Mouse (Mus musculus): ENCODE measurements around the gene Xkrx.
A peak's percentile ranks its signal among the peaks of the same experiment; 100 is the strongest.
"Not testable (repeated sequence)": the region's sequence is repeated elsewhere in the genome, so short reads cannot be mapped to it uniquely, and the experiment has no call there.

Xkrx gene

GRCm38 (mm10) chrX:134162043-134162720 lies at the start of gene Xkrx:
Xkrx (minus strand) TSS chrX:134162076.
- DNase-seq (ENCODE audit: low read depth, low spot score), result no peak

GRCm38 (mm10) chrX:134211151-134211642 lies 49.3 kb upstream of the Xkrx start:
- DNase-seq (ENCODE audit: low read depth, low spot score), result no peak

- DNase-seq (ENCODE audit: low read depth, low spot score), result no peak
These were observed 46.6 kb upstream of the Xkrx start for GRCm38 (mm10) chrX:134208491-134208890.

GRCm38 (mm10) chrX:134187201-134187600 lies 25.3 kb upstream of the Xkrx start, which contains the start of gene Arl13a:
Arl13a (plus strand) TSS chrX:134187501.
- not testable (repeated sequence) for DNase-seq (ENCODE audit: low read depth, low spot score)

GRCm38 (mm10) chrX:134174699-134175098 lies 12.8 kb upstream of the Xkrx start:
- no peak for DNase-seq (ENCODE audit: low read depth, low spot score)

- no peak for DNase-seq (ENCODE audit: low read depth, low spot score)
These were observed 8.7 kb upstream of the Xkrx start for GRCm38 (mm10) chrX:134170584-134170983.

GRCm38 (mm10) chrX:134163484-134163883 lies 1.6 kb upstream of the Xkrx start:
- DNase-seq (ENCODE audit: low read depth, low spot score), result no peak

GRCm38 (mm10) chrX:134162826-134163225 lies 950 bp upstream of the Xkrx start:
- no peak for DNase-seq (ENCODE audit: low read depth, low spot score)

- no peak for DNase-seq (ENCODE audit: low read depth, low spot score)
These were observed 1.4 kb downstream of the Xkrx start for GRCm38 (mm10) chrX:134160442-134160841.

- DNase-seq (ENCODE audit: low read depth, low spot score), result no peak
These were observed 3.7 kb downstream of the Xkrx start for GRCm38 (mm10) chrX:134158151-134158550.

GRCm38 (mm10) chrX:134141986-134142385 lies 19.9 kb downstream of the Xkrx start:
- DNase-seq (ENCODE audit: low read depth, low spot score), result no peak

GRCm38 (mm10) chrX:134141551-134141950 lies 20.3 kb downstream of the Xkrx start:
- no peak for DNase-seq (ENCODE audit: low read depth, low spot score)

GRCm38 (mm10) chrX:134140024-134140423 lies 21.9 kb downstream of the Xkrx start:
- DNase-seq (ENCODE audit: low read depth, low spot score), result no peak

GRCm38 (mm10) chrX:134133821-134134220 lies 28.1 kb downstream of the Xkrx start:
- no peak for DNase-seq (ENCODE audit: low read depth, low spot score)

GRCm38 (mm10) chrX:134132295-134132694 lies 29.6 kb downstream of the Xkrx start:
- DNase-seq (ENCODE audit: low read depth, low spot score), result peak; percentile 6

GRCm38 (mm10) chrX:134128549-134128948 lies 33.3 kb downstream of the Xkrx start:
- no peak for DNase-seq (ENCODE audit: low read depth, low spot score)

GRCm38 (mm10) chrX:134116417-134116816 lies 45.5 kb downstream of the Xkrx start:
- DNase-seq (ENCODE audit: low read depth, low spot score), result no peak

GRCm38 (mm10) chrX:134111767-134112166 lies 50.1 kb downstream of the Xkrx start:
- no peak for DNase-seq (ENCODE audit: low read depth, low spot score)

- DNase-seq (ENCODE audit: low read depth, low spot score), result no peak
These were observed 59.2 kb downstream of the Xkrx start for GRCm38 (mm10) chrX:134102641-134103040.

Measured in retina, postnatal 7 days (tissue).